Mouse (Mus musculus) spleen, postnatal 4 days (tissue): Measurements from ENCODE around the gene Efs.
"Not testable (repeated sequence)": the region's sequence is repeated elsewhere in the genome, so short reads cannot be mapped to it uniquely, and the experiment has no call there.

Experiments
- DNase-seq, 2 experiments: peaks; one replicate each; pipeline ENCODE4 v3.0.0; 2022; ENCODE audit warnings: low spot score in 2 of 2

The Efs gene

GRCm38 (mm10) chr14:54925349-54926342 is at the start of gene Efs:
Efs (minus strand) TSS chr14:54926126.
- no peak for DNase-seq

- no peak for DNase-seq
These were observed 48.3 kb upstream of the Efs start for GRCm38 (mm10) chr14:54974068-54974791.

DNA sequence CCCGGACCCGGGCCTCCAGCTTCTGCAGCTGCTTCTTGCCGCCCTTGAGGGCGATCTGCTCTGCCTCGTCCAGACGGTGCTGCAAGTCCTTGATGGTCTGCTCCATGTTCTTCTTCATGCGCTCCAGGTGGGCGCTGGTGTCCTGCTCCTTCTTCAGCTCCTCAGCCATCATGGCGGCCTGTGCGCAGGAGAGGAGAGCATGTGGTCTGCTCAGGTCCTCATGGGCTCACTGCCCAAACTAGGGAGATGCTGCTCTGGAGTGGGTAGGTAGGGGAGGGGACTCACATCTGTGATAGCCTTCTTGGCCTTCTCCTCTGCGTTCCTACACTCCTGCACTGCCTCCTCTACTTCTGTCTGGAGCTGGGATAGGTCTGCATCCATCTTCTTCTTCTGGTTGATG is 46.9 kb upstream of the Efs start:
- DNase-seq, result not testable (repeated sequence)

DNA sequence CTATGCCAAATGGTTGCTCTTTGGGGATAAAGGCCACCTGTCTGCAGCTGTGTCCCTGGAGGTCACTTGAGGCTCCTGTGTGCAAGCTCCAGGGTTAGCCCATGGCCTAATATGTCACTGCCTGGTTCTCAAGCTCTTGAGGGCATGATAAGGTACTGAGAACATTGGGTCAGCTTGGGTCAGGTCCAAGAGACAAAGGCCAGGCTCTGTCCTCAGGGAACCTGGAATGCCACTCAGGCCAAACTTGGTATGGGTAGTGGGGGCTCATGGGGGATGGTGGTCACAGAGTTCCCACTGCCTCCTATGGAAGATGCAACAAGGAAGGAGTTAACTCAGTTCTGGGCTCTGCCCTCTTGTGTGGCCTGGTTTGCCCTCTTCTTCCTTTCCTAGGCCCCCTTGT is 42.4 kb upstream of the Efs start:
- DNase-seq, result no peak

GRCm38 (mm10) chr14:54967874-54968273 is 41.9 kb upstream of the Efs start:
- DNase-seq, result no peak

- no peak for DNase-seq
These were observed 40.5 kb upstream of the Efs start, which contains the start of gene Myh6 for GRCm38 (mm10) chr14:54966320-54966977. Myh6 (minus strand) TSS chr14:54966927.

GRCm38 (mm10) chr14:54965631-54966030 is 39.7 kb upstream of the Efs start:
- no peak for DNase-seq

- DNase-seq, result no peak
These were observed 39.1 kb upstream of the Efs start for GRCm38 (mm10) chr14:54965044-54965443.

DNA sequence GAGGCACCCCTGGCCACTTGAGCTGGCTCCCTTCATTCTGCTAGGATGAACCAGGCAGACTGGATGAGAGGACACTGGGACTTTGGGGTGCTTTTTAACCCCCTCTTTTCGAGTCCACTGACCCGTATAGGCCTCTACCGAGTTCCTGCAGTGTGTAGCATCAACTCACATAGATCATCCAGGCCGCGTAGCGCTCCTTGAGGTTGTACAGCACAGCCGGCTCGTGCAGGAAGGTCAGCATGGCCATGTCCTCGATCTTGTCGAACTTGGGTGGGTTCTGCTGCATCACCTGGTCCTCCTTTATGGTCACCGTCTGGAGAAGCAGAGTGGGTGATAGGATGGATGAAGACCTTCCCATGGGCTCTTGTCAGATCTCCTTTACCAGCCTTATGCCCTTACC is 37.8 kb upstream of the Efs start:
- no peak for DNase-seq

DNA sequence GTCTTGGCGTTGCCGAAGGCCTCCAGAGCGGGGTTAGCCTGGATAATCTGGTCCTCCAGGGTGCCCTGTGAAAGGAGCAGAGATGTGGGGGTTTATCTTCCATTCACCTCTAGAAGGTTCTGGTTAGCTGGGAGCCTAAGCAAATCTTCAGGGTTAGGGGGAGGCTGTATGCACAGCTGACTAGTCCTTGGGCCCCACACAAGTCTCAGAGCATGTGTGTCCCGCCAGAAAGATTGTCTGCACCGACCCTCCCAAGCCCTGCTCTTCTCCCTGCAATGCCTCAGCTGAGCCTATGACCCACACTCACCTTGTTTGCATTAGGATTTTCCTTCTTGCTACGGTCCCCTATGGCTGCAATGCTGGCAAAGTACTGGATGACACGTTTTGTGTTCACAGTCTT is 36.8 kb upstream of the Efs start:
- DNase-seq, result no peak

DNA sequence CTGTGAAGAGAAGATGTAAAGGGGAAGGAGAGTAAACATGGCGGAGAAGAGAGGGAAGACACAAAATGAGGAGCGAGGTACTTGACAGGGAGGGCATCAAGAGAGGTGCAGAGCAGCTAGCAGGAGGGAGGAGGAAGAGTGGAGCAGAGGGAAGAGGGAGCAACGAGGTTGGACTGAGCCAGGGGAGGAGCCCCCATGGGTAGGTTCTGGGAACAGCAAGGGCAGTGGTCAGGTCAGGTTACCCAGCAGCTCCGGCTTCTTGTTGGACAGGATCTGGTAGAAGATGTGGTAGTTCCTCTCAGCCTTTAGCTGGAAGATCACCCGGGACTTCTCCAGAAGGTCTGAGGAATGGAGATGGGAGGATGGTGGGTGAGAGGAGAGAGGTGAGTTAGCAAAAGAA is 35.6 kb upstream of the Efs start:
- no peak for DNase-seq

DNA sequence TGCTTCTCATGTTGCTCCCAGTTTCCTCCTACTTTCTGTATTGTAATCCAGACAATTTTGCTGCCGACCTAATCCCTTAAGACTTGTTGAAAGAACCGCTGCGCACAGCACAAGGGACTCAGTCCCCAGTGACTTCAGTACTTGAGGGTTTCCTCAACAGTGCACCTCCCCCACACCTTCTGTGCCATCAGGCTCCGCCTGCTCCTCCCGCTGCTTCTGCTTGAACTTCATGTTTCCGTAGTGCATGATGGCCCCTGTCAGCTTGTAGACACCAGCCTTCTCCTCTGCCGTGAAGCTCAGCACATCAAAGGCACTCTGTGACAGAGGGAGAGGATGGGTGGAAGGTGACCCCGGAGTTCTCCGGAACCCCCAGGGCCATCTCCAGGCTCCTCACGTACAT is 34.8 kb upstream of the Efs start:
- no peak for DNase-seq

GRCm38 (mm10) chr14:54959853-54960613 is 34.1 kb upstream of the Efs start:
- DNase-seq, result not testable (repeated sequence)

GRCm38 (mm10) chr14:54959197-54959596 is 33.3 kb upstream of the Efs start:
- DNase-seq, result no peak

- DNase-seq, result no peak
These were observed 32.6 kb upstream of the Efs start for GRCm38 (mm10) chr14:54958503-54958902.

DNA sequence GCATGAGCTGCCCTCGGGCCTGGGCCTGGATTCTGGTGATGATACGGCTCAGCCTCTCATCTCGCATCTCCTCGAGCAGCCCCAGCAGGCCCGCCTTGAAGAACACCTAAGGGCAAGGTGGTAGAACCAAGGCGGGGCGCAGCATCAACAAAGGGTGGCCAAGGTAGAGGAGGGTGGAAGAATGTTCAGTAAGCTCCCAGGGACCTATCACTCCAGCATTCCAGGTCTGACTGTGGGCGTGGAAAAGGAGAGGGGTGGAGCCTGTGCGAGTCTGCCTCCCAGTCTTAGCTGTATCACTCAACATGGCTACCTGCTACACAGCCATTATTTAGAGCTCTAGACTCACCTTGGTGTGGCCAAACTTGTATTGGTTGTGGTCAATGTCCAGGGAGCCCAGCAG is 30.6 kb upstream of the Efs start:
- no peak for DNase-seq

DNA sequence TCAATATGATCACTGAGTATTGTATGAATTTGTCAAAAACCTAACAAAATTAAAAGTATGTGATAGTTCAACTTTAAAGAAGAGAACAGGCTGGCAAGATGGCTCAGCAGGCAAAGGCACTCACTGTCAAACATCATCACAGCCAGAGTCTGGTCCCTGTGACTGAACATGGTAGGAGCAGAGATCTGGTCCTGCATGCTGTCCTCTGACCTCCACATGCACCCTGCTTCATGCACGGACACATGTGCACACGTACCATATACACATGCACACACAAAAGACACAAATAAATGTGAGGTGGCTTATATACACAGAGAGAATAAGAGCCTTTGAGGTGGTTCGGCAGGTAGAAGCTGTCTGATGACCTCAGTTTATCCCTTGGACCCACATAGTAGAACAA is 29.6 kb upstream of the Efs start:
- no peak for DNase-seq

DNA sequence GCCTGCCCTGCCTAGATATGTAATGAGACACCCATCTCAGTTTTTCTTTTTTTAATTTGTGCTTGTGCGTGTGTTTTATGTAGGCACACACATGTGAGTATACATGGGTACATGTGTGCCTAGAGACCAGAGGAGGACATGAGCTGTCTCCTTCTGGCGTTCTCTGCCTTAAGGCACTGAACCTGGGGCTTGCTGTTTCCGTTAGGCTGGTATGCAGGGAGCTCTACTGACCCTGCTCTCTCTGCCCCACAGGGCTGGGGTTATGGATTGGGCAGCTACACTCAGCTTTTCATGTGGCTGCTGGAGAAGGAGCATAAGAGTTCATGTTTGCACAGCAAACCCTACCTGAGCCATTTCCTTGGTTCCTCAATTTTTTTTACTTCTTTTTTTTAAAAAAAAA is 28.5 kb upstream of the Efs start:
- DNase-seq, result no peak

GRCm38 (mm10) chr14:54953664-54954206 is 27.8 kb upstream of the Efs start:
- DNase-seq, result no peak

DNA sequence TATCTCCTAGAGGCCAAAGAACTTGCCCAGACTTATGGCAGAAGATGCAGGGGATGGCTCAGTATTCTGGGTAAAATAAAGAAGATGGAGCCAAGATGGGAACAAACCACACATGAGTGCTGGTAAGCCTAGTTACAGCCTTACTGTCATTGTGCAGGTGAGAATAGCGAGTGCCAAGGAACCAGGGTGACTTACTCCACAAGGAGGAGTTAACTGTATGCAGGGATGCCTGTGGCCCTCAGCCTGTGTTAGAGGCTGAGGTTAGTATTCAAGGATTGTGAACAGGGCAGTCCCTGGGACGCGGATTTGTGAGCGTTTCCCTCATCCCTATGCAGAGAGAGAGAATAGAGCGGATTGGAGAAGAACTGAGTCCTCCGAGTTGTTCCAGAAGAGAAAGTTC is 25.7 kb upstream of the Efs start:
- DNase-seq, result no peak

DNA sequence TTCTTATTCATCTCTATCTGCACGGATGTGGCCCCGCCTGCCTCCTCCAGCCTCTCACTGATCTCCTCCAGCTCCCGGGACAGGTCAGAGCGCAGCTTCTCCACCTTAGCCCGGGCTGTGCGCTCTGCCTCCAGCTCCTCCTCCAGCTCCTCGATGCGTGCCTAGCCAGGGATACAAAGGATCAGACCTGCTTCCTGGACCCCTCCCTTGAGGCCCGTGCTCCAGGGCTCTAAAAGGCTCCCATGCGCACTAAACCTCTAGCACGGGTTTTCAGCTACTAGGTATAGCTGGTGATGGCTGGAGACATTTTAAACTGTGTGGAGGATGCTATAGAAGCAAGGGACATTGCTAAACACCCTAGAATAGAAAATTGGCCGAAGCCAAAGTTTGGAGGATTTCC is 24.6 kb upstream of the Efs start:
- DNase-seq, result no peak
